Mouse (Mus musculus) embryonic fibroblast, embryonic 13.5 days (primary cell): ENCODE measurements around the gene Slc9a9.

ENCODE experiments used
- CTCF ChIP-seq: IDR thresholded peaks from 2 replicates; pipeline ENCODE4 v1.5.1; 2011; ENCODE audit warnings: mild to moderate bottlenecking, control low read depth, low read length, moderate library complexity, borderline replicate concordance; ENCODE audit not compliant: insufficient read depth
- POLR2A ChIP-seq: IDR thresholded peaks from 2 replicates; pipeline ENCODE4 v1.6.1; 2011; ENCODE audit warnings: low read depth, mild to moderate bottlenecking, control low read depth, low read length, moderate library complexity

DNA sequence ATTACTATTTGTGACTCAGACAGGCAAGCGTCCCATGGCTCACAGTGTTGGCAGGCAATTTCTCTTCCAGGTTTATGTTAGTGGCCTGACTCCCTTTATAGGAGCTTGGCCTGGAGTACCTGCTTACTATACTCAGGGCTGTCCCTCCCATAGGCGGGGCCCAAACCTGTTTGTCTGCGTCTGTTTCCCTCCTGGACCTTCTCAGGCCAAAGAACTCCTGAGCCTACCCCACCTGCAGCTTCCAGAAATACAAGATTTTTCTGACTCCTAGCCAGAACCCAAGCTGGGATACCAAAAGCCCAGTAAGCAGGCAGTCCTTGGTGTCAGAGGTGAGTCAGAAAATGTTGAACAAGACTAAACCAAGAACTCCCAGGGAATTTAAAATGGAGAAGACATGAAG, 43.0 kb upstream of the Slc9a9 start:
- TF ChIP-seq POLR2A: no peak
- TF ChIP-seq CTCF: no peak
